Mouse (Mus musculus): Measurements from ENCODE around the gene Hist1h1d.
A peak's percentile ranks its signal among the peaks of the same experiment; 100 is the strongest.
"Not testable (repeated sequence)": the region's sequence is repeated elsewhere in the genome, so short reads cannot be mapped to it uniquely, and the experiment has no call there.

The Hist1h1d gene

DNA sequence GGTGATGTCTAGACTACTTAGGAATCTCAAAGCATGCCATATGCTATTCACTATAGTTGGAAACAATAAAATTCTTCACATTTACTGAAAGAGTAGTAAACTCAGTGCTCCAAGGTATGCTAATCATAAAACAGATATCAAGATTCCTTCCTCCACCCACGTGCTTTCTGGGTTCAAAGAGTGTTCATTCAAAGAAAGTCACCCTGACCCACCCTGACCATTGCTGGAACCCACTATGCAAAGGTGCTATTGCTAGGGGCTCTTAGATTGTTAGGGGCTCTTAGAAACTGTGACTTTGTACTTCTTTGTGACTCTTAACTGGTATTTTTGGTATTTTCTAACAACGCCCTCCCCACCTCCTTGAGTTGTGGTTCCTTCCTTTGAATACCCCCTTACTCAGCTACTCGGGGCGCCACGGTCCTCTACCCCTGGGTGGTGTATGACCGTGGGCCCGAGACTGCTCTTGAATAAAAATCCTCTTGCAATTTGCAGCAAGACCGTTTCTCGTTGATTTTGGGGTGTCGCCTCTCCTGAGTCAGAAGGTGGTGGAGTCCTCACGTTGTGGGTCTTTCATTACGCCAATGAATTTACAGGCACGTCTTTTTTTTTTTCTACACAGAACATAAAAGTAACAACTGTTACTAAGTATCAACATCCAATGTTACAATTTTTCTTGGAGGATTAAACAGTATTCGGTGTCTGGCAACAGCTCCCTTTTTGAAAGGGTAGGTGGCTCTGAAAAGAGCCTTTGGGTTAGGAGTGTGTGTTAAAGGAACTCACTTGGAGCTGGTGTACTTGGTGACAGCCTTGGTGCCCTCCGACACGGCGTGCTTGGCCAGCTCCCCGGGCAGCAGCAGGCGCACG is 20.2 kb downstream of the Hist1h1d start:
- DNase-seq (ENCODE audit: inconsistent ontology term), result not testable (repeated sequence)

DNA sequence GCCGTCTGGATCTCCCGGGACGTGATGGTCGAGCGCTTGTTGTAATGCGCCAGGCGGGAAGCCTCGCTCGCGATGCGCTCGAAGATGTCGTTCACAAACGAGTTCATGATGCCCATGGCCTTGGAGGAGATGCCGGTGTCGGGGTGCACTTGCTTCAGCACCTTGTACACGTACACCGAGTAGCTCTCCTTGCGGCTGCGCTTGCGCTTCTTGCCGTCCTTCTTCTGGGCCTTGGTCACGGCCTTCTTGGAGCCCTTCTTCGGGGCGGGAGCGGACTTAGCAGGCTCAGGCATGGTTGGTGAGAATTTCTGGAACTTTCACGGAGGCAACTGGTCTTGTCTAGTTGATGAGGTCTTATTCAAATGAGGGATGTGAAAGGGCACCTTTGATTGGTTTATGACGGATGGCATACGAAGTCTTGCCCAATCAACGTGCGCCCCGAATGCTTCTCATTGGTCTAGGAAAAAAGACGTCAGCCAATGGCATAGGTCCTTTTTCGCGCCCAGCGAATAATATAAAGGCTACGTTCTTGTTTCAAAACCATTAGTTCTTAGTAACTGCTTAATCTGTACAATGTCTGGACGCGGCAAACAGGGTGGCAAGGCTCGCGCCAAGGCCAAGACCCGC is 20.9 kb downstream of the Hist1h1d start, which contains the start of the genes Hist1h2bf and Hist1h2ad:
Gene Hist1h2bf (minus strand): TSS at position 299 of the 627 bp plus-strand sequence.
Gene Hist1h2ad (plus strand): TSS at position 484 of the 627 bp plus-strand sequence.
- peak; percentile 98 for DNase-seq (ENCODE audit: inconsistent ontology term)

DNA sequence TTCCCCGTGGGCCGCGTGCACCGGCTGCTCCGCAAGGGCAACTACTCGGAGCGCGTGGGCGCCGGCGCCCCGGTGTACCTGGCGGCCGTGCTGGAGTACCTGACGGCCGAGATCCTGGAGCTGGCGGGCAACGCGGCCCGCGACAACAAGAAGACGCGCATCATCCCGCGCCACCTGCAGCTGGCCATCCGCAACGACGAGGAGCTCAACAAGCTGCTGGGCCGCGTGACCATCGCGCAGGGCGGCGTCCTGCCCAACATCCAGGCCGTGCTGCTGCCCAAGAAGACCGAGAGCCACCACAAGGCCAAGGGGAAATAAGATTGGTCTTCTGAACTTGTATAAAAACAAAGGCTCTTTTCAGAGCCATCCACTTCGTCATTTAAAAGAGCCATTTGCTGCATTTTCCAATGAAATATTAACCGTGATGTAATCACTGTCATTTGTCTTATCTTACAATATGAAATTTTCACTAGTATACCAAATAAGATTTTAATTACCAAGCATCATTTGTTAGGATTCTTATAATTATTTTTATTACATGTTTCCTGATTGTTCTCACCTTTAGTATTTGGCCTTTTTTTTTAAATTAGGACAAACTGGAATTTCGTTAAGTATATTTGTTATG is 21.6 kb downstream of the Hist1h1d start:
- not testable (repeated sequence) for DNase-seq (ENCODE audit: inconsistent ontology term)

DNA sequence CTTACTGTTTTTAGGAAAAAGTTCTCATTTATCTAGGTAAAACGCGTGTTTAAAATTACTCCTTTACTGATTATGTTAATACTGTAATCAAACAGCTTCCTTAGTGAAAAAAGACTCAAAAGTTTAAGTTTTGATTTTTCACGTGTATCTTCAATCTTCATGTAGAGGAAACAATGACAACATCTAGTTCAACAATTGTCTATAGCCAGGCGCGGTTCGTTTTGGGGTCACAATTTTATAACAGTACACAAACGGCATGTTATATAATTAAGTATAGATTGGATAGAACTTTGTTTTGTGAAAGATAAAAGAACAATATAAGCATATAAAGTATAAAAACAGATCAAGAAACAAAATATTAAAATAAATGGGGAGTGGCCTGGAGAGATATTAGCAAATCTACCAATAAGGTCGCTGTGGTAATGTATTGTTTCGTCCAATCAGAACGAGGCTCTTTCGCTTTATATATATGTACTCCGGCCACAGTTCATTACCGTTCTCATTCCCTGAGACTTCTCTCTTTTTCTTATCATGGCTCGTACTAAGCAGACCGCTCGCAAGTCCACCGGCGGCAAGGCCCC is 22.3 kb downstream of the Hist1h1d start, which contains the start of gene Hist1h3d:
Gene Hist1h3d (plus strand): TSS at position 493 of the 581 bp plus-strand sequence.
- DNase-seq (ENCODE audit: inconsistent ontology term), result peak; percentile 87

DNA sequence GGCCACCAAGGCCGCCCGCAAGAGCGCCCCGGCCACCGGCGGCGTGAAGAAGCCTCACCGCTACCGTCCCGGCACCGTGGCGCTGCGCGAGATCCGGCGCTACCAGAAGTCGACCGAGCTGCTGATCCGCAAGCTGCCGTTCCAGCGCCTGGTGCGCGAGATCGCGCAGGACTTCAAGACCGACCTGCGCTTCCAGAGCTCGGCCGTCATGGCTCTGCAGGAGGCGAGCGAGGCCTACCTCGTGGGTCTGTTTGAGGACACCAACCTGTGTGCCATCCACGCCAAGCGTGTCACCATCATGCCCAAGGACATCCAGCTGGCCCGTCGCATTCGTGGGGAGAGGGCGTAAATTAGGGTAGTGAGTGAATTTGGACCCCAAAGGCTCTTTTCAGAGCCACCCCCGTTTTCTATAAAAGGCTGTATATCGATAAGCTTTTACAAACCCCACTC is 22.8 kb downstream of the Hist1h1d start:
- not testable (repeated sequence) for DNase-seq (ENCODE audit: inconsistent ontology term)

DNA sequence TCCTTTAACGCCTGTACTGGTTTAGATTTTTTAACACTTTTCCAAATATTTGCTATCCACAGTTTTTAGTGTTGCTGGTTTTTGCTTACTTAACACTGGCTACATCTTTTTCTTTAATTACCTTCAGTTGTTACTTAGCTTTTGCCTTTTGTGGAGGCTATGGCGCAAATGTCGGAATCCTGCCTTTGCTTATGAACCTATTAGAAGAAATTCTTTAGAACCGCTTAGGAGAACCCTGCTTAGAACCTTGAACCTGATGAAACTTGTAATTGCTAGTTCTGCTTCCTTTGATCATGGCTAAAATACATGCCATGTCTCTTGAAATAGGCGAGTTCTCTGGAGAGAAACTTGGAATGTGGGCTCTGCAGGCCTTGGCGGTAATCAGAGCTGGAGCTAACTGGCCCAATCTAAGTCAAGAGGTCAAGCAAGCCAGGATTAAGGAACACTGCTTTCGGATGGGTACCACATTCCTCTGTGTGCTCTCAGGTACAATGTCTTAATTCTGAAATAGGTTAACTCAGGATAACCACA is 23.4 kb downstream of the Hist1h1d start:
- DNase-seq (ENCODE audit: inconsistent ontology term), result no peak

DNA sequence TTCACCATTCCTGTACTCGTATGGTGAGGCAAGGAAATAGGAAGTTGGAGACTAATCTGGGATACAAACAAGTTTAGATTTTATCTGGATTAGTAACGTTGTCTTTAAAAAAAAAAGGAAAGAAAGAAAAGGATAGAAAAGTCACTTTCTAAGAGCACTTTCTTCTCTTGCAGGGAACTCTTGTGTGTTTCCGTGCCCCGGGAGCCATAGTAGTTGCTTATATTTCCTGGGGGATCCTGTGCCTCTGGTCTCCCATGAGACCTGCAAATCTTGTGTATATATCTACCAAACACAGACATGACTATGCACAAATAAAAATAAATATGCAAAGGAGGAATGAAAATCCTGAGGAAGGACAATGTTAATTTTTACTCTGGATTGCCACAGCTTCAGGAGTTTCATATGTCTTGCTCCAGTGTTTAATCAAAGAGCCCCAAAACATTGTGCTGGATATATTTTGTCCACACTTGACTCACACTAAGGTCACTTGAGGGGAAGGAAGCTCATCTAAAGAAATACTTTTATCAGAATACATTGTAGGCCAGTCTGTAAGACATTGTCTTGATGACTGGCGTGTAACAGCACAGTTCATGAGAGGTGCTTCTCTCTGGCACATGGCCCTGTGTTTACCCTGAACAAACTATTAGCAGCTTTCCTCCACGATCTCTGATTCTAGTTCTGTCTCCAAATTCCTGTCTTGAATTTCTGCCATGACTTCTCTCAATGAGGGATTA is 24.0 kb downstream of the Hist1h1d start:
- no peak for DNase-seq (ENCODE audit: inconsistent ontology term)

DNA sequence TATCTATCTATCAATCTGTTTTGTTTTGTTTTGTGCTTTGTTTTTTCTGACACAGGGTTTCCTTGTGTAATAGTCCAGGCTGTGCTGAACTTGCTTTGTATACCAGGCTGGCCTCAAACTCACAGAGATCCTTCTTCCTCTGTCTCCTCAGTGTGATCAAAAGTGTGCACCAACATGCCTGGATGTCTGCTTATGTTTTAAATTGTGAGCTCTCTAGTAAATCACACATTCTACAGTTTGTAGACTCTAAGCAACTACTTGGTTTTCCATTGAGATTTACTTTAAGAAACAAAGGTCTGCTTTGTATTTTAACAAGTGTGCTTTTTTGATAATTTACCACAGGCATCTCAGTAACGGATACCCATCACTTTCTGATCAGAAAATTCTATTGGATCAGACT is 24.8 kb downstream of the Hist1h1d start:
- no peak for DNase-seq (ENCODE audit: inconsistent ontology term)

DNA sequence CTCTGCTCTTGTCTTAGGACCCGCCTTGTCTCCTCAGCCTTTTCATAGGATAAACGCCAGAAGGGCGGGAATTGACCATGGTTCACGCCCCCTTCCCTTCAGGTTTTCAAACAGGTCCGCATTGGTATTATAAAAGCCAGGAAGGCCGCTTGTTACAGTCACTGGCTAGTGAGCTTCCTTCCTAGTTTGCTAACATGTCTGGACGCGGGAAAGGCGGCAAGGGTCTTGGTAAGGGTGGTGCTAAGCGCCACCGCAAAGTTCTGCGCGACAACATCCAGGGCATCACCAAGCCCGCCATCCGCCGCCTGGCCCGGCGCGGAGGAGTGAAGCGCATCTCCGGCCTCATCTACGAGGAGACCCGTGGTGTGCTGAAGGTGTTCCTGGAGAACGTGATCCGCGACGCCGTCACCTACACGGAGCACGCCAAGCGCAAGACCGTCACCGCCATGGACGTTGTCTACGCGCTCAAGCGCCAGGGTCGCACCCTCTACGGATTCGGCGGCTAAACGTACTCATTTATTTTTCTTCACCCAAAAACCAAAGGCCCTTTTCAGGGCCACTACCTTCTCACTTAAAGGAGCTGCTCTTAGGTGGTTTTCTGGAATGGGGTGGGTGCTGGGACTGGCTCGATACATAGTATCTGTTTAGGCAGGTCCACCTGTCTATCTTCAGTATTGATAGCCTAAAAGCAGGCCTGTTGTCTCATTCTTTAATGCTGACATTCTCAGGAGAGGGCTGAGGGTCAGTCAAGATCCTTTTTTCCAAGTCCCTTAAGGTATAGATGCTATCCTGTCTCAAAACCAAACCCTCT is 28.6 kb downstream of the Hist1h1d start, which contains the start of gene Hist1h4d:
Gene Hist1h4d (plus strand): TSS at position 191 of the 811 bp plus-strand sequence.
- peak; percentile 96 for DNase-seq (ENCODE audit: inconsistent ontology term)

DNA sequence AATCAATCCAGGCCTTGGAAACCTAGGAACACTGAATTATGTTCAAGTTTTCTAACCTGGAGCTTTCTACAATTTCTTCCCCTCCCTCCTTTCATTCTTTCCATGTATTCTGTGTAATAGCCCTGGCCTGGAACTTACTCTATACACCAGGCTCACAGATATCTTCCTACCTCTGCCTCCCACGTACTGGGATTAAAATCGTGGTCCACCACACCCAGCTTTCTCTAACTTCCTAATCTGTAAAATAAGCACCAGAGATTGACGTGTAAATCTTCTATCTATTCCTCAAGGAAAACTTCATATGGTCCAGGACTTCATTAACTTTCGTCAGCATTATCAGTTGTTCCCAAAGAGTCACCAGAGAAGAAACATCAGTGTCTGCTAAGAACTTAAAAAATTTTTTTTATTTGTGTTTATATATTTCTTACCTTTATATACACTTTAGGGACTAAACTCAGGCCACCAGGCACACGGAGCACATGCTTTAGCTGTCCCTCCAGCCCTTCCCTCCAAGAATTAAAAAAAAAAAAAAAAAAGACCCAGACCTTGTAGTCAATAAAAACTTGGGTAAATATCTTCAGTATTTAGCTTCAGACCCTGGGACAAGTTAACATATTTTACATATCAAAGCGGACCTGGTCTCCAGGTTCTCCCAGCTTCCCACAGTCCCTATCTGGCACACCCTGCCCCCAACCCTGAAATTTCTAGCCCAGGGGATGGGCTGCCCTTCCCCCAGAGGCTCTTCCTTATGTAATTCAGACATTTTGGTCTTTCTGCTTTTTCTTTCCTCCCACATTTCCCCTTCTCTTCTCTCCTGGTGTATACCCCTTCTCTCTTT is 29.4 kb downstream of the Hist1h1d start:
- no peak for DNase-seq (ENCODE audit: inconsistent ontology term)

DNA sequence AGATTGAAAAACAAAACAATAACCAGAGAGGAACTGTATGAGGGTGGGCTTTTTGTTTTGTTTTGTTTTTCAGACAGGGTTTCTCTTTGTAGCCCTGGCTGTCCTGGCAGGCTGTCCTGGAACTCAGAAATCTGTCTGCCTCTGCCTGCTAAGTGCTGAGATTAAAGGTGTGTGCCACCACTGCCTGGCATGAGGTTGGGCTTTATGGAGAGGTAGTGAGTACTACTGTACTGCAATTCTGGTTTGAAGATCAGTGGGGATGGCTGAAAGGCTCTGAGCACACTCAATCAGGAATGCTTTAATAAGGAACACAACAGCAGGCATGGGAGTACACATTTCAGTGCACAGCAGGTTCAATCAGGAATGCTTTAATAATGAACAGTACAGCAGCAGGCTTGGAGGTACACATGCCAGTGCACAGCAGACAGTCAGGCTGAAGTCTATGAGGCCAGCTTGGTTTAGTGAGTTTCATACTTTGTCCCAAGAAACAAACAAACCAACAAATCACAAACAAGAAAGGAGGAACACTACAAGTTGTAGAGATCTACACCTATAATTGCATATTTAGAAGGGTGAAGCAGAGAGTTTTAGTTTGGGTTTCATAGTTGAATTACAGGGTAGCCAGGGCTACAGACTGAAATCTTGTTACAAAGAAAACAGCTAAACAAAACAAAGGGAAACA is 30.5 kb downstream of the Hist1h1d start:
- DNase-seq (ENCODE audit: inconsistent ontology term), result no peak

DNA sequence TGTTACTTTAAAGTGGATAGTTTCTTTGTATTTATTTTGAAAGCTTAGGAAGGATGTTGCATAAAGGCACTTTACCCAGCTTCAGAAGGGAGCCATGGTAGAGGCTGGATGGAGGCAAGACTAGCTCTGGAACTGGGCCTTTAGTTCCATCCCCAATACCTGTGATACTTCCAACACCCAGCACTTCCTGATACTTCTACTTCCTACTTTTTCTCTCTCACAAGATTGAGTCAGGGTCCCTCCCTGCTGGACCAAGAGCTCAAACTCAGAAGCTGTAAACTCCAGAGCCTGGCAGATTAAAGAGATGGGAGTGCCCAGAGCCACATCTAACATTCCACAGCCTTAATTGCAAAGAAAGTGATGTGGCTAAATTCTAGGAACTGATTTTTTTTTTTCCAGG is 31.3 kb downstream of the Hist1h1d start:
- no peak for DNase-seq (ENCODE audit: inconsistent ontology term)

DNA sequence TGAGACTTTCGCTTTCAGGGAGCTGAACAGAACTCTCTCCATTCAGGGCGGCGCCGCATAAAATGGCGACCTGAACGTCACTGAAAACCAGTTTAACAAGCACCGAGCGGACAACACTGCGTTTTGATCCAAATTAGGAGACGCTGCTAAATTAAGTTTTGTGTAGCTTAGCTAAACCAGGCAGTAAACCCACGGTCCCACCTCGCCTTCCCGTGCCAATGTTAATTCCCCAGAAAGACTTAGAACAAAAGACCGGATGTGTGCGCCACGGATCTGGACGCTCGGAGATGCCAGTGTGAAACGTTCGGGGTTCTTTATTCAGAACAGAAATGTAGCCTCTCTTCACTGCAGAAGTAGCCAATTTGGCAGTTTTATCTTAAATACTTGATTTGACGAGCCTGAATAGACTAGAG is 32.0 kb downstream of the Hist1h1d start:
- peak; percentile 88 for DNase-seq (ENCODE audit: inconsistent ontology term)

DNA sequence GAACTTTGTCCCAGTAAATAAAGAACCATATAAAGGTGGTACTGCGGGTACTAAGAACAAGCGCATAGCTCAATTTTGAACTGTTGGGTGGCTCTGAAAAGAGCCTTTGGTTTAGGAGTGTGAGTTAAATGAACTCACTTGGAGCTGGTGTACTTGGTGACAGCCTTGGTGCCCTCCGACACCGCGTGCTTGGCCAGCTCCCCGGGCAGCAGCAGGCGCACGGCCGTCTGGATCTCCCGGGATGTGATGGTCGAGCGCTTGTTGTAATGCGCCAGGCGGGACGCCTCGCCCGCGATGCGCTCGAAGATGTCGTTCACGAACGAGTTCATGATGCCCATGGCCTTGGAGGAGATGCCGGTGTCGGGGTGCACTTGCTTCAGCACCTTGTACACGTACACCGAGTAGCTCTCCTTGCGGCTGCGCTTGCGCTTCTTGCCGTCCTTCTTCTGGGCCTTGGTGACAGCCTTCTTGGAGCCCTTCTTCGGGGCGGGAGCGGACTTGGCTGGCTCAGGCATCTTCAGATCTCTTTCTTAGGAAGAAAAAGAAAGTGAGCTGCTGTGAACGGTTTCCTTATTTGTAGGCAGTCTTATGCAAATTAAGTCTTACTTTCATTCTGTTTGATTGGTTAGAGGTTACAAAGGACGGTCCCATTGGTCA is 32.5 kb downstream of the Hist1h1d start:
- peak; percentile 89 for DNase-seq (ENCODE audit: inconsistent ontology term)

DNA sequence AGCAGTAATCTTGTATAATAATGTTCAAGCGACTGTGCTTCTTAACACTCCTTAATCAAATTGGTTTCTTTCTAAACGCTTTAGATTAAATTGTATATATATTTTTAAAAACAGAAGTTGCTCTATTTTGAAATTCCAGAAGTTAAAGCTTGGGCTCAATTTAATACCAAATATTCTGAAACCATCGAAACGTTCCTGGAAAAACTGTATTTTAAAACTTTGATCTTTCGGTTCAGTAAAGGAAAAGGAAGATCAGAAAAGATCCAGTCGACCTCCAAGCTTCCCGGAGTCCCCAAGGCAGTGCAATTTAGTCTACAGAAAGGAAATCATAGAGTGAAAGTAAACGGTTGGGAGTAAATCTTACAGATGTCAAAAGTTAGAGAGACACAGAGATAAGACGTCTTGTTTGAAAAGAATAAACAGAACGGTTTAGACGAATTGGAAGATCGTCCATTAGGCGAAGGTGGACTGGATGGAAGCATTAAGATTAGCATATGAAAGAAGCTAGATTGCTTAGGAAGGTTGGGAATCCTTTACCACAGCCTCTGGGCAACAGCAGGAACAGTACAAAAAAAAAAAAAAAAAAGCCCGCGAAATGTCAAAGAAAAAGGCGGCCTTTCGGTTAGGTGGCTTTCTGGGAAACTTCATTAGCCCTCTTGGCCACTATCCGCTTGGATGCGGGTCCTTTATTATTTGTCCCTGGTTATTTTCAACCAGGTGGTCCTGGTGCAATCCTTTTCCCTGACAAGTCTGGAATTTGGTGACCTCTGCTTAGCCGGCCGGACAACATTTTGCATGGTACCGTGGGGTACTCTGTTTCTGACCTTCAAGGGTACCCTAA is 33.3 kb downstream of the Hist1h1d start:
- DNase-seq (ENCODE audit: inconsistent ontology term), result no peak

DNA sequence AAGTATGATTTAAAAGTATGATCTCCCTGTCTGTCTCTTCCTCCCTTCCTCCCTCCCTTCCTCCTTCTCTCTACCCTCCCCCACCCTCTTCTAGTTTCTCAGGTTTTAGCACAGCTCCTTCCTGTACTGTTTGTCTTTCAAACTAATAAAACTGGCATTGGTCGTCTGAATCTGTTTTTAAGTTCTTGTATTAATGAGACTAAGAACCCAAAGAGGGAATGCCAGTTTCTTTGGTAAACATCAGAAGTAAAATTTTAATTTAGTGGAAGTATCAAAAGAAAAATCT is 33.8 kb downstream of the Hist1h1d start:
- no peak for DNase-seq (ENCODE audit: inconsistent ontology term)

DNA sequence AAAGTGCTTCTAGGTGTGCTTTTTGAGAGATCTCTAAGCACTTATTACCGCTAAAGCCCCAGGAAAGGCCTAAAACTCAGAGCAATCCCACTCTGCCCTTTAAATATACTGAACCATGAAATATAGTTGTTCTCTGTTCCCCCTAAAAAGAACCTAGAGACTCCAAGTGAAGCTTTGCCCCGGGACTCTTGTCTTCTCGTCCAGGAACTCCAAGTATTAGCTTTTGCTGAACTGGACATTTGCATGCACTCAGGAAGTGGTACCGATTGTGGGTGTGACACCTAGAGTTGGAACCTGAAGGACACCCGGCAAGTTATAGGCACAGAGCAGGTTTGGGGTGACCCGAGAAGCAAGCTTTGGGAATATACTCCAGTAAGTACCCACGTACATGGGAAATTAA is 38.1 kb downstream of the Hist1h1d start:
- DNase-seq (ENCODE audit: inconsistent ontology term), result no peak

Data from Muller cell, postnatal 12 days (primary cell).